Mouse (Mus musculus): Measurements from ENCODE around the gene Fam126b.

DNA sequence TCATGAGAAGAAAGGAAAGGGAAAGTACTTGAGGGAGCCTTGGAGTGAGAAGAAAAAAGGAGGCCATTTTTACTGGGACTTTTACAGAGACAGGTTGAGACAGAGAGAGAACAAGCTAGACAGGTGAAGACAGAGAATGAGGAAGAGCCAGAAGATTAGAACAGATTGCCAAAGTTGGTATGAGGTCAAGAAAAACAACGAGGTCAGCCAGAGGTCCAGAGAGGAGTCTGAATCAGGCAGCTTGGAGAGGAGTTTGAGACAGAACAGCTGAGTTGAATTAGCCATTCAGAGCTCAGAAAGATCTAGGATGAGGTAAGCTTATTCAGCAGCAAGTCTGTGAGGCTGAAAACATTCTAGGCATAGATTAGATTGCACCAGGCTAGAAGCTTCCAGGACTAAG lies 44.7 kb downstream of the Fam126b start:
- TF ChIP-seq POLR2A (IDR thresholded peaks at IDR 0.05; ENCODE audit: control insufficient read depth in 1 of 2, insufficient read depth in 1 of 2, low read depth in 1 of 2, low read length in 2 of 2, poor library complexity in 1 of 2), result no peak
- TF ChIP-seq SMC3 (IDR thresholded peaks at IDR 0.05; ENCODE audit: low read depth, low read length), result no peak
- TF ChIP-seq MYC (IDR thresholded peaks at IDR 0.05; ENCODE audit: low read depth, low read length), result no peak
- no peak for TF ChIP-seq JUND (IDR thresholded peaks at IDR 0.05; ENCODE audit: low read depth, low read length)
- no peak for TF ChIP-seq NRF1 (IDR thresholded peaks at IDR 0.05; ENCODE audit: insufficient read depth, low read depth, low read length, poor library complexity, severe bottlenecking)
- TF ChIP-seq CTCF (IDR thresholded peaks at IDR 0.05 in 2 of 3, conservative IDR thresholded peaks at IDR 0.05 in 1 of 3; ENCODE audit: control insufficient read depth in 1 of 3, insufficient read depth in 1 of 3, low read depth in 2 of 3, low read length in 3 of 3, poor library complexity in 1 of 3, severe bottlenecking in 1 of 3), result no peak
- TF ChIP-seq SIN3A (IDR thresholded peaks at IDR 0.05; ENCODE audit: low read length), result no peak

Measured in MEL (cell line).